Mouse (Mus musculus) embryo, embryonic 11 days (tissue): Measurements from ENCODE around the gene Rsph1.

Source experiments
- DNase-seq: peaks from one replicate; pipeline ENCODE4 v3.0.0-alpha.2; 2015

Rsph1 gene

GRCm38 (mm10) chr17:31303401-31303800 lies 26.2 kb upstream of the Rsph1 start:
- DNase-seq, result no peak

- DNase-seq, result no peak
Measured at GRCm38 (mm10) chr17:31300736-31301135, 23.6 kb upstream of the Rsph1 start.

GRCm38 (mm10) chr17:31299981-31300380 lies 22.8 kb upstream of the Rsph1 start:
- DNase-seq, result no peak

- no peak for DNase-seq
Measured at GRCm38 (mm10) chr17:31298419-31299209, 21.4 kb upstream of the Rsph1 start.

- DNase-seq, result no peak
Measured at GRCm38 (mm10) chr17:31297521-31297939, 20.3 kb upstream of the Rsph1 start.

GRCm38 (mm10) chr17:31295892-31296781 lies 19.0 kb upstream of the Rsph1 start:
- DNase-seq, result peak; percentile 83

GRCm38 (mm10) chr17:31295215-31295891 lies 18.2 kb upstream of the Rsph1 start:
- DNase-seq, result peak; percentile 63

GRCm38 (mm10) chr17:31294363-31295214 lies 17.4 kb upstream of the Rsph1 start:
- no peak for DNase-seq

- DNase-seq, result no peak
Measured at GRCm38 (mm10) chr17:31290859-31291258, 13.7 kb upstream of the Rsph1 start.

GRCm38 (mm10) chr17:31290311-31290710 lies 13.1 kb upstream of the Rsph1 start:
- no peak for DNase-seq

GRCm38 (mm10) chr17:31288999-31289726 lies 12.0 kb upstream of the Rsph1 start:
- DNase-seq, result no peak

GRCm38 (mm10) chr17:31287216-31287615 lies 10.0 kb upstream of the Rsph1 start:
- DNase-seq, result no peak

GRCm38 (mm10) chr17:31286492-31286891 lies 9.3 kb upstream of the Rsph1 start, which contains the start of gene Slc37a1:
TSS of gene Slc37a1 (plus strand) at chr17:31286792.
- DNase-seq, result no peak

GRCm38 (mm10) chr17:31285867-31286266 lies 8.7 kb upstream of the Rsph1 start:
- no peak for DNase-seq

- no peak for DNase-seq
Measured at GRCm38 (mm10) chr17:31282687-31283053, 5.5 kb upstream of the Rsph1 start.

- no peak for DNase-seq
Measured at GRCm38 (mm10) chr17:31281830-31282686, 4.9 kb upstream of the Rsph1 start.

- no peak for DNase-seq
Measured at GRCm38 (mm10) chr17:31280269-31280668, 3.1 kb upstream of the Rsph1 start.

GRCm38 (mm10) chr17:31279541-31279940 lies 2.4 kb upstream of the Rsph1 start:
- DNase-seq, result no peak

- no peak for DNase-seq
Measured at GRCm38 (mm10) chr17:31277931-31278330, 748 bp upstream of the Rsph1 start.

- DNase-seq, result peak; percentile 27
Measured at GRCm38 (mm10) chr17:31276207-31276921, 819 bp downstream of the Rsph1 start.
